Mouse (Mus musculus): Measurements from ENCODE around the gene Def6. TPM values are rescaled to one million over a fixed set of nuclear protein-coding genes. Genes with fewer than 3 reads are reported as not detected.
A peak's percentile ranks its signal among the peaks of the same experiment; 100 is the strongest.

Gene Def6
- polyA plus RNA-seq, 1 experiment from 2014 or later = 5.8 TPM

DNA sequence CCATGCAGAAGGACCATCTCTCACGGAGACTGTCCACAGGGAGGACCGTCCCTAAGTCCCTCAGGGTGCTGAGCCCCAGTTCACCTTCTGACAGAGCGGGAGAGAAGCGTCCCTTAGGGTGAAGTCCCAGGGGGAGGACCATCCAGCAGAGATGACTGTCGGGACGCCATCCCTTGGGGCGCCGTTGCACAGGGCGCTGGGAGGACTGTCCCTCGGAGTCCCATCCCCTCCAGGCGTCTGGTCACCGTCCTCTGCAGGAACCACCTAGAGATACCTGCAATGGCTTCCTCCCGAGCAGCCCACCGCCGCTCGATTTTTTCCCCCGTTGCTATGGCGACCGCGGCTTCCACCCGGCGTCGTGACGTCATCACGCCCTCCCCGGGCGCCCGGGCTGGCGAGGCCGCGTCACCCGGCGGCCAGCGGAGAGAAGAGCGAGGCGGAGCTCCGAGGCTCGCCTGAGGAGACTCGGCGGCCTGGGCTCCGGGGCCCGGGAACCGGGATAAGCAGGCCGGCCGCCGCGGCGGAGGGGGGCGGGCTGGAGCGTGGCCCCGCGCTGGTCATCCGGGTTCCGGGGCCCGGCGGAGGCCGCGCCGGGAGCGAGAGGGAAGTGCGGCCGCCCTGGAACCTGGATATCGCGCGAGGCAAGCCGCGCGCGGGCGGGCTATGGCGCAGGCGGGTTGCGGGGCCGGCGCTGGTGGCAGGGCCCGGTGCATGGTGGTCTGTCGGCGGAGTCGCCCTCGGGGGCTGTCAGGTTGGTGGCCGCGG is 30.6 kb upstream of the Def6 start, which contains the start of gene Zfp523:
TSS of gene Zfp523 (plus strand) at position 355 of the 765 bp plus-strand sequence.
- peak within 1 kb of the TSS; percentile 76 for H3K9ac ChIP-seq (replicated peaks; ENCODE audit: low read depth)
- TF ChIP-seq CTCF (IDR thresholded peaks at IDR 0.05) = no peak; the same call in 1 of the 2 replicates
- TF ChIP-seq EP300 (IDR thresholded peaks at IDR 0.05) = no peak
- DNase-seq (ENCODE audit: low spot score) (peak; percentile 95), ATAC-seq (peak; percentile 90)
- WGBS = 1% methylated on average over 64 of the region's 82 CpGs
- no peaks in the 10 kb centered on the region for H3K27me3 ChIP-seq (replicated peaks; ENCODE audit: insufficient read depth, low read length)
- H3K36me3 ChIP-seq (ENCODE audit: insufficient read depth, low read length) = no peaks in the 10 kb centered on the region
- H3K4me1 ChIP-seq (ENCODE audit: insufficient read depth, low read depth, low read length) = peaks cover 28% of the 10 kb centered on the region; the same call in 1 of the 2 replicates
- no peaks in the 10 kb centered on the region for H3K9me3 ChIP-seq (ENCODE audit: low read length)
- H3K27ac ChIP-seq (ENCODE audit: low read length) = peak within 1 kb of the TSS; percentile 82
- peak within 1 kb of the TSS; percentile 72 for H3K4me3 ChIP-seq (ENCODE audit: low read depth, low read length)
- peak within 1 kb of the TSS; percentile 78 for H3K4me2 ChIP-seq (replicated peaks; ENCODE audit: low read depth, low read length)

GRCm38 (mm10) chr17:28177540-28178046 is 30.0 kb upstream of the Def6 start:
- no peaks in the 10 kb centered on the region for H3K9me3 ChIP-seq (ENCODE audit: low read length)
- peak overlapping the region; percentile 76 for H3K9ac ChIP-seq (replicated peaks; ENCODE audit: low read depth)
- peak overlapping the region; percentile 82 for H3K27ac ChIP-seq (ENCODE audit: low read length)
- DNase-seq (ENCODE audit: low spot score) (peak; percentile 72), ATAC-seq (peak; percentile 76)
- TF ChIP-seq EP300 (IDR thresholded peaks at IDR 0.05) = no peak
- no peak for TF ChIP-seq CTCF (IDR thresholded peaks at IDR 0.05)
- H3K4me2 ChIP-seq (replicated peaks; ENCODE audit: low read depth, low read length) = peak overlapping the region; percentile 78
- no peaks in the 10 kb centered on the region for H3K36me3 ChIP-seq (ENCODE audit: insufficient read depth, low read length)
- peak overlapping the region; percentile 72 for H3K4me3 ChIP-seq (ENCODE audit: low read depth, low read length)
- no peaks in the 10 kb centered on the region for H3K27me3 ChIP-seq (replicated peaks; ENCODE audit: insufficient read depth, low read length)
- peaks cover 21% of the 10 kb centered on the region; the same call in 1 of the 2 replicates for H3K4me1 ChIP-seq (ENCODE audit: insufficient read depth, low read depth, low read length)
- WGBS = 7% methylated on average over 15 of the region's 22 CpGs

DNA sequence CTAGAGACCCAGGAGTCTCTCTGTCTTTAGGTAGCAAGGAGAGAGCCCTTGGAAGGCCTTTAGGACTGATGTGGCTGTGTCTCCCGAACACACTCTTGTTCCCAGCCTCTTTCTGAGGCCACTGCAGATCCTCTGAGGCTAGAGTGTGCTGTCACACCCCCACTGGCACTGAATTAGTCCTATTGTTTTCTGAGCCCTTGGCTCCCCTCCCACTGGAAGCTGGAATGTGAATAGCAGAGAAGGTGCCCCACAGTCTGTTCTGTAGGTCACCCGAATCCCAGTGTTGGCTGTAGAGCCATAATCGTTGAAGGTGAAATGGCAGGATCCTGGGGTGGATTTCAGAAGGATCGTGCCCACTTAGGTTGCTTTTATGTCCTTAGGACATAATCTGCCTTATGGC is 27.2 kb upstream of the Def6 start:
- H3K4me3 ChIP-seq (ENCODE audit: low read depth, low read length) = no peak overlapping the region
- peaks cover 14% of the 10 kb centered on the region; the same call in 1 of the 2 replicates for H3K4me1 ChIP-seq (ENCODE audit: insufficient read depth, low read depth, low read length)
- no peak overlapping the region for H3K4me2 ChIP-seq (replicated peaks; ENCODE audit: low read depth, low read length)
- no peak for ATAC-seq
- 48% methylated on average over 4 of the region's 4 CpGs for WGBS
- H3K9ac ChIP-seq (replicated peaks; ENCODE audit: low read depth) = no peak overlapping the region
- H3K27me3 ChIP-seq (replicated peaks; ENCODE audit: insufficient read depth, low read length) = no peaks in the 10 kb centered on the region
- TF ChIP-seq EP300 (IDR thresholded peaks at IDR 0.05) (no peak), CTCF (IDR thresholded peaks at IDR 0.05) (no peak)
- H3K27ac ChIP-seq (ENCODE audit: low read length) = no peak overlapping the region
- H3K9me3 ChIP-seq (ENCODE audit: low read length) = no peaks in the 10 kb centered on the region
- no peak for DNase-seq (ENCODE audit: low spot score)
- H3K36me3 ChIP-seq (ENCODE audit: insufficient read depth, low read length) = no peaks in the 10 kb centered on the region

GRCm38 (mm10) chr17:28180783-28181544 is 26.6 kb upstream of the Def6 start:
- TF ChIP-seq EP300 (IDR thresholded peaks at IDR 0.05) (no peak), CTCF (IDR thresholded peaks at IDR 0.05) (no peak)
- Histone ChIP-seq H3K4me1 (ENCODE audit: insufficient read depth, low read depth, low read length) (peaks cover 14% of the 10 kb centered on the region; the same call in 1 of the 2 replicates), H3K4me3 (ENCODE audit: low read depth, low read length) (no peak overlapping the region), H3K9ac (replicated peaks; ENCODE audit: low read depth) (no peak overlapping the region), H3K4me2 (replicated peaks; ENCODE audit: low read depth, low read length) (no peak overlapping the region), H3K27ac (ENCODE audit: low read length) (no peak overlapping the region), H3K27me3 (replicated peaks; ENCODE audit: insufficient read depth, low read length) (no peaks in the 10 kb centered on the region), H3K9me3 (ENCODE audit: low read length) (no peaks in the 10 kb centered on the region), H3K36me3 (ENCODE audit: insufficient read depth, low read length) (no peaks in the 10 kb centered on the region)
- 64% methylated on average over 15 of the region's 15 CpGs for WGBS
- no peak for ATAC-seq
- peak; percentile 53 for DNase-seq (ENCODE audit: low spot score)

- TF ChIP-seq EP300 (IDR thresholded peaks at IDR 0.05) = no peak
- no peak for TF ChIP-seq CTCF (IDR thresholded peaks at IDR 0.05)
- Histone ChIP-seq H3K27me3 (replicated peaks; ENCODE audit: insufficient read depth, low read length) (no peaks in the 10 kb centered on the region), H3K27ac (ENCODE audit: low read length) (no peak overlapping the region), H3K36me3 (ENCODE audit: insufficient read depth, low read length) (no peaks in the 10 kb centered on the region), H3K4me3 (ENCODE audit: low read depth, low read length) (no peak overlapping the region), H3K4me1 (ENCODE audit: insufficient read depth, low read depth, low read length) (peaks cover 5% of the 10 kb centered on the region; the same call in 1 of the 2 replicates), H3K9ac (replicated peaks; ENCODE audit: low read depth) (no peak overlapping the region), H3K9me3 (ENCODE audit: low read length) (no peaks in the 10 kb centered on the region), H3K4me2 (replicated peaks; ENCODE audit: low read depth, low read length) (no peak overlapping the region)
- ATAC-seq (no peak; the same call in 1 of the 2 replicates), DNase-seq (ENCODE audit: low spot score) (peak; percentile 56)
- 62% methylated on average over 7 of the region's 7 CpGs for WGBS
Observed at GRCm38 (mm10) chr17:28184971-28185638, 22.5 kb upstream of the Def6 start.
